Mouse (Mus musculus) kidney, adult 2 months (tissue): Measurements from ENCODE around the gene Tanc1.

Experiments
- CTCF ChIP-seq: fragments of 200-500 bp; conservative IDR thresholded peaks from 2 replicates; pipeline ENCODE4 v1.5.1; 2011; ENCODE audit warnings: low read depth, mild to moderate bottlenecking, control low read depth, low read length, moderate library complexity, mixed read lengths; ENCODE audit not compliant: insufficient read depth, insufficient read length
- POLR2A ChIP-seq: fragments of 200-500 bp; IDR thresholded peaks from one replicate; pipeline ENCODE4 v1.6.1; 2011; ENCODE audit warnings: low read depth, low read length, control low read depth

GRCm38 (mm10) chr2:59756137-59756753 is 144.4 kb downstream of the Tanc1 start:
- TF ChIP-seq CTCF (no peak), POLR2A (no peak)
